Mouse (Mus musculus): ENCODE measurements around the gene Plbd2. TPM values are rescaled to one million over a fixed set of nuclear protein-coding genes. Genes with fewer than 3 reads are reported as not detected.
A peak's percentile ranks its signal among the peaks of the same experiment; 100 is the strongest.
"Not testable (repeated sequence)": the region's sequence is repeated elsewhere in the genome, so short reads cannot be mapped to it uniquely, and the experiment has no call there.

Plbd2 gene
- total RNA-seq, 2 experiments from 2014 or later: 33.2 to 37.1 TPM

DNA sequence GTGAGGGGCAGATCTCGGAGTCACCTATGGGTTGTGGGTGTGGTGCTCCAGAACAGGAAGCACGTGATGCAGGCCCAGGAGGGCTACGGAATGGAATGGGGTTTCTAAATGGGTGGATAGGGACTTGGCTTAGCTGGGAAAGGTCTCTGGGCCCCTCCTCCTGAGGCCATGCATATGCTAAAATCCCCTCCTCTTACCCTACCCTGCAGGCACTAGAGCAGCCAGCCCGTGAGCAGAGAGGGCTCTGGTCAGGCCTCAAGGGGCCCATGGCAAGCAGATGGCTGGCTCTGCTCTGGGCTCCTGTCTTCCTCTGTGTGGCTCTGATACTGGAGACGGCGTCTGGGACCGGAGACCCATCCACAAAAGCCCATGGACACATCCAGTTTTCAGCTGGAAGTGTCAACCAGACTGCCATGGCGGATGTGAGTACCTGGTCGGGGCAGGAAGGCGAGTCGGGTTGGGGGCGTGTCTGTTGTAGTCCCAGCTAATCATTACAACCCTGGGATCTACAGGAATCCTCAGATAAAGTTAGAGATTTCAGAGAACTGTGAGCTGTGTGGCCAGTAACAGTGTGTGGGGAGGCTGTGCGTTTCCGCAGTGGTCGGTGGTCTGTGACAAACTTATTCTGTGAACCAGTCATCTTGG lies 9.6 kb upstream of the Plbd2 start:
- intact Hi-C loops (cut with DNase I): loop anchor here (5.0 kb wide), 1 partner anchor 74 kb away; the partner anchor contains the start of genes Iqcd and Tpcn1
- no peak for DNase-seq (ENCODE audit: low spot score)

DNA sequence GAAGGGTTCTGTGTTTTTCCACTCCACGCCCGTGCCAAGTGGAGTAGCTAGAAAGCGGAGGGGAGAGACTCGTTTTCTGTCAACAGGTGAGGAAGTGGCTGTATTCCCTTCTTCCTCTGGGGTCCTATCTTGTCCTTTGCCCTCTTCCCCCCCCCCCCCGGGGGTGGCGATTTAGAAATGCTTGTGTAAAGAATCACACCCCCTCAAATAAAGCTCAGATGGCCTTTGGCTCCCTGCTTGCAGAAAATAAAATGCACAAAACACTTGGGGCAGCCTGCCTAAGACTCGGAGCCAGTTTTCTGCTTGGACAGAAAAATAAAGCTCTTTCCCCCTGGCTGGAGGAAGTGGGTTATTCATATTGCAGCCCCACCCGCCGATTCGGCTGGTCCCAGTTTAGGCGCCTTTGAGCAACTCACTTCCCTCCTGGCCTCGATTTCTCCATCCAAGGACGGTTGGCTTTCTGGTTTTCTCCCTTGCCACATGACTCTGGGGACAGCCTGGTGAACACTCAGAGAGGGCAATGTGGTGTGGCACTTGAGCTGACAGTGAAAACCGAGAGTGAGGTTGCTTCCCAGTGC lies 8.3 kb upstream of the Plbd2 start:
- intact Hi-C loops (cut with DNase I): loop anchor here (5.0 kb wide), 1 partner anchor 76 kb away; the partner anchor contains the start of genes Iqcd and Tpcn1
- peak; percentile 35 for DNase-seq (ENCODE audit: low spot score)

GRCm38 (mm10) chr5:120510982-120511642 lies 7.7 kb upstream of the Plbd2 start, which contains the start of gene Slc8b1:
Gene Slc8b1 (plus strand): TSS chr5:120511168.
- intact Hi-C loops (cut with DNase I): loop anchor here (5.0 kb wide), 1 partner anchor 76 kb away; the partner anchor contains the start of genes Iqcd and Tpcn1

DNA sequence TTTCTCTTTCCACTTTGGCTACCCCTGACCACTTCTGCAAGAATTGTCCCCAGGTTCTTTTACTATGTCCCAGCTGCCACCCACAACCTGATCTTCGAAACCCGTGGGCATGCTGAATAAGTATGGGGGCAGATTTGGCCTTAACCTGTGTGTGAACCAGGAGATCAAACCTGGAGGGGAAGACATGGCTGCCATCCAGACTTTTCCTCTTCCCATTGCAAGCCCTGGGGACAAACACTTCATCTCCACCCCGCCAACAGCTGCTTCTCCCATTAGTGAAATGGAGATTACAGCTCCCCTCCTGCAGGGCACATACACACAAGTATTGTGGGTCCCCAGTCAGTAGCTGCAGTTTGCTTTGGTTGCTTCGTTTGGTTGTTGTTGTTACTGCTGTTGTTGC lies 3.9 kb upstream of the Plbd2 start:
- intact Hi-C loops (cut with DNase I): no loop called here
- no peak for DNase-seq (ENCODE audit: low spot score)

More at GRCm38 (mm10) chr5:120510982-120511642, 7.7 kb upstream of the Plbd2 start, which contains the start of gene Slc8b1:
- peak; percentile 93 for DNase-seq (ENCODE audit: low spot score)

DNA sequence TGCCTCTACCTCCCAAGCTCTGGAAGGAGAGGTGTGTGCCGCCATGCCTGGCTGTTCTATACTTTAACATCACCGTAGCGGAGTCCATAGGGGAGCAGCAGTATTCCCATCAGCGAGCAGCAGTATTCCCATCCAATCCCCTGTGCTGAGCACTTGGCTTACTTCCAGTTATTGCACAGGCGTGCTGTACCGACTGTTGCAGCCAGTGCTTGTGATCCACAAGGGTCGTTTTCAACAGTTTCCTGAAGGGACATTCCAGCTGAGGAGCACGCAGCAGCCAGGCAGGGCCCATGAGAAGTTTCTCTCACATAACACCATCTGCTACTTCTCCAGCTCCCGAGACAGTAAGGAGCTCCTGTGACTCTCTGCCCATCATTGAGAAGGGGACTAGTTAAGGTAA lies 3.1 kb upstream of the Plbd2 start:
- intact Hi-C loops (cut with DNase I): no loop called here
- no peak for DNase-seq (ENCODE audit: low spot score)

GRCm38 (mm10) chr5:120505781-120506180 lies 2.4 kb upstream of the Plbd2 start:
- intact Hi-C loops (cut with DNase I): loop anchor here (1.0 kb wide), 1 partner anchor 100 kb away; no protein-coding TSS in a partner anchor
- DNase-seq (ENCODE audit: low spot score): no peak

- intact Hi-C loops (cut with DNase I): loop anchor here (1.0 kb wide), 1 partner anchor 100 kb away; no protein-coding TSS in a partner anchor
These were observed 1.9 kb upstream of the Plbd2 start for GRCm38 (mm10) chr5:120505368-120505767.

GRCm38 (mm10) chr5:120502675-120503143 lies 716 bp downstream of the Plbd2 start:
- intact Hi-C loops (cut with DNase I): no loop called here
- no peak for DNase-seq (ENCODE audit: low spot score)

More at GRCm38 (mm10) chr5:120505368-120505767, 1.9 kb upstream of the Plbd2 start:
- peak; percentile 66 for DNase-seq (ENCODE audit: low spot score)

GRCm38 (mm10) chr5:120502147-120502621 lies 1.2 kb downstream of the Plbd2 start:
- intact Hi-C loops (cut with DNase I): no loop called here
- no peak for DNase-seq (ENCODE audit: low spot score)

DNA sequence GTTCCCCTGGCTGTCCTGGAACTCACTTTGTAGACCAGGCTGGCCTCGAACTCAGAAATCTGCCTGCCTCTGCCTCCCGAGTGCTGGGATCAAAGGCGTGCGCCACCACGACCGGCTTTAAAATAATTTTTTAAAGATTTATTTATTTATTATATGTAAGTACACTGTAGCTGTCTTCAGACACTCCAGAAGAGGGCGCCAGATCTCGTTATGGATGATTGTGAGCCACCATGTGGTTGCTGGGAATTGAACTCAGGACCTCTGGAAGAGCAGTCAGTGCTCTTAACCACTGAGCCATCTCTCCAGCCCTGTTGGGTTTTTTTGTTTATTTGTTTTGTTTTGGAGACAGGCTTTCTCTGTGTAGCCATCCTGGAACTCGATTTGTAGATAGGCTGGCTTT lies 2.8 kb downstream of the Plbd2 start:
- intact Hi-C loops (cut with DNase I); DNase-seq (ENCODE audit: low spot score): not testable (repeated sequence)

DNA sequence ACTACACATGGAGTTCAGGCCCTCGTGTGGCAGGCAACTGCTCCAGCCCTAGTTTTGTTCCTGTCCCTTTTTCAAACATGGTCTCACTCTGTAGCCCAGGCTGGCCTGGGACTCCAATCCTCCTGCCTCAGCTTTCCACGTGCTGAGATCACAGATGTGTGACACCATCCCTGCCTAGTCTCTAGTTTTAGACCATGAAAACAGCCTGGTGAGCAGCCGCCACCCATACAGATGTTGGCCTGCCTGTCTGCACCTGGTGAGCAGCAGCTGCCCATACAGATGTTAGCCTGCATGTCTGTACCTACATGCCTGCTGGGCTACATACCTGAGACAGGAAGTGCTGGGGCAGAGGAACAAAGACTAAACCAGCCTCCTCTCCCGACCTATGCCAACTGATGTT lies 4.2 kb downstream of the Plbd2 start:
- intact Hi-C loops (cut with DNase I): no loop called here

GRCm38 (mm10) chr5:120497071-120497470 lies 6.4 kb downstream of the Plbd2 start:
- DNase-seq (ENCODE audit: low spot score): no peak
- intact Hi-C loops (cut with DNase I): no loop called here

More for the DNA sequence above, 4.2 kb downstream of the Plbd2 start:
- no peak for DNase-seq (ENCODE audit: low spot score)

GRCm38 (mm10) chr5:120495703-120496226 lies 7.7 kb downstream of the Plbd2 start:
- intact Hi-C loops (cut with DNase I): no loop called here
- DNase-seq (ENCODE audit: low spot score): no peak

- no peak for DNase-seq (ENCODE audit: low spot score)
- intact Hi-C loops (cut with DNase I): no loop called here
These were observed 8.2 kb downstream of the Plbd2 start for GRCm38 (mm10) chr5:120495064-120495702.

GRCm38 (mm10) chr5:120493873-120494395 lies 9.5 kb downstream of the Plbd2 start:
- intact Hi-C loops (cut with DNase I): no loop called here
- DNase-seq (ENCODE audit: low spot score): no peak

GRCm38 (mm10) chr5:120493440-120493839 lies 10.0 kb downstream of the Plbd2 start:
- intact Hi-C loops (cut with DNase I): no loop called here
- DNase-seq (ENCODE audit: low spot score): no peak

- intact Hi-C loops (cut with DNase I): no loop called here
- no peak for DNase-seq (ENCODE audit: low spot score)
These were observed 11.0 kb downstream of the Plbd2 start for GRCm38 (mm10) chr5:120492437-120492836.

DNA sequence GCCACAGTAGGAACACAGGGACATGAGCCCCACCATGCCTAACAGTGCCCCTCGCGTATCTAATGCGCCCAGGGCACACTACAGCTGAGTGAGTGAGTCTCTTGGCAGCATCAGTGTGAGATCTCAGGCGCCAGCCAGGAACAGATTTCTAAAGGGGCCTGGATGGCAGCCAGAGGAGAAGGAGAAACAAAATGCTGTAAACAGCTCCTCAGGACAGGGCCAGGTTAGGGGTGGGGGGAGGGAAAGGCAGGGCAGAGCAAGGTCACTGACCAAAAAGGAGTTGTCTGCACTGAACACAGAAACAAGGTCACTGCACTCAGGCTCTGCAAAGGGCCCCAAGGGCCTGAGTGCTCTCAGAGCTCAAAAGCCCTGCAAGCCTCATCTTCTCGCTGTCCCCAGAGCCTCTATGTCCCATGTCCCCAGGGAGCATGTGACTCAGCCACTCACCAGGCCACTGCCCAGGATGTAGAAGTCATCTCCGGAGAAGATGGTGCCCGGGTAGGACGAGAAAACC lies 12.7 kb downstream of the Plbd2 start:
- intact Hi-C loops (cut with DNase I): no loop called here
- no peak for DNase-seq (ENCODE audit: low spot score)

DNA sequence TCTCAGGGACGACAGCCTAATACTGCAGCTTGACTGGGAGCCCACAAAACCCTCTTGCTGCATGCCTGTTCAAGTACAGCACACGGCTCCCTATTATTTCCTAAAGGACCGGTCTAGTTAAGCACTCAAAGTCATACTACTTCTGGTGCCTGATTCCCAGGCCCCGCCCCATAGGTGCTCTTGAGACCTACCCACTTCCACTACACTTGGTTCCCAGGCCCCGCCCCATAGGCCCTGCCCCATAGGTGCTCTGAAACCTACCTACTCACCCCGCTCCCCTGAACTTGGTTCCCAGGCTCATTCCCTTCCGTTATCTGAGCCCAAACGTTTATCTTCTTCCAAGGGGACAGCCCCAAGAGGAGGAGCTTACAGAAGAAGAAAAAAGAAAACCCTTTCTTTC lies 15.6 kb downstream of the Plbd2 start:
- intact Hi-C loops (cut with DNase I): no loop called here
- DNase-seq (ENCODE audit: low spot score): no peak

Data from heart, postnatal 25 days (tissue).